Mouse (Mus musculus): Measurements from ENCODE around the gene Dctpp1. TPM values are rescaled to one million over a fixed set of nuclear protein-coding genes. Genes with fewer than 3 reads are reported as not detected.

Dctpp1 gene
- polyA plus RNA-seq, 1 experiment from 2014 or later, result 154 TPM

GRCm38 (mm10) chr7:127244658-127245510 lies 15.6 kb downstream of the Dctpp1 start:
- no peaks in the 10 kb centered on the region for H3K27me3 ChIP-seq (replicated peaks; ENCODE audit: control insufficient read depth, insufficient read depth, low read length)
- H3K4me1 ChIP-seq (ENCODE audit: control insufficient read depth, insufficient read depth, low read length), result peaks cover 15% of the 10 kb centered on the region
- ATAC-seq (ENCODE audit: low read depth) (peak; percentile 83), DNase-seq (ENCODE audit: low spot score) (peak; percentile 64)
- WGBS, result 9% methylated on average over 23 of the region's 33 CpGs
- H3K9me3 ChIP-seq (ENCODE audit: control insufficient read depth, low read length), result no peaks in the 10 kb centered on the region
- H3K9ac ChIP-seq (ENCODE audit: low read depth, low read length), result peak overlapping the region; percentile 96
- peak overlapping the region; percentile 92 for H3K27ac ChIP-seq (replicated peaks; ENCODE audit: low read depth, low read length)
- peaks cover 36% of the 10 kb centered on the region for H3K36me3 ChIP-seq (ENCODE audit: control insufficient read depth, insufficient read depth, low read length)
- peak overlapping the region; percentile 79 for H3K4me2 ChIP-seq (ENCODE audit: low read depth, low read length)
- H3K4me3 ChIP-seq (ENCODE audit: low read depth, low read length), result peak overlapping the region; percentile 93

GRCm38 (mm10) chr7:127243870-127244657 lies 16.4 kb downstream of the Dctpp1 start, which contains the start of gene Zfp771:
Gene Zfp771, plus strand, starts transcription at chr7:127244274.
- WGBS, result 1% methylated on average over 33 of the region's 56 CpGs
- peak within 1 kb of the TSS; percentile 79 for H3K4me2 ChIP-seq (ENCODE audit: low read depth, low read length)
- DNase-seq (ENCODE audit: low spot score) (peak; percentile 98), ATAC-seq (ENCODE audit: low read depth) (peak; percentile 96)
- peak within 1 kb of the TSS; percentile 96 for H3K9ac ChIP-seq (ENCODE audit: low read depth, low read length)
- H3K4me3 ChIP-seq (ENCODE audit: low read depth, low read length), result peak within 1 kb of the TSS; percentile 93
- H3K4me1 ChIP-seq (ENCODE audit: control insufficient read depth, insufficient read depth, low read length), result peaks cover 15% of the 10 kb centered on the region
- no peaks in the 10 kb centered on the region for H3K9me3 ChIP-seq (ENCODE audit: control insufficient read depth, low read length)
- H3K27ac ChIP-seq (replicated peaks; ENCODE audit: low read depth, low read length), result peak within 1 kb of the TSS; percentile 92
- H3K36me3 ChIP-seq (ENCODE audit: control insufficient read depth, insufficient read depth, low read length), result peaks cover 29% of the 10 kb centered on the region
- H3K27me3 ChIP-seq (replicated peaks; ENCODE audit: control insufficient read depth, insufficient read depth, low read length), result no peaks in the 10 kb centered on the region

- WGBS, result 19% methylated on average over 2 of the region's 2 CpGs
- Histone ChIP-seq H3K4me3 (ENCODE audit: low read depth, low read length) (peak overlapping the region; percentile 93), H3K4me2 (ENCODE audit: low read depth, low read length) (peak overlapping the region; percentile 79), H3K27ac (replicated peaks; ENCODE audit: low read depth, low read length) (peak overlapping the region; percentile 92), H3K27me3 (replicated peaks; ENCODE audit: control insufficient read depth, insufficient read depth, low read length) (no peaks in the 10 kb centered on the region), H3K36me3 (ENCODE audit: control insufficient read depth, insufficient read depth, low read length) (peaks cover 32% of the 10 kb centered on the region), H3K9me3 (ENCODE audit: control insufficient read depth, low read length) (no peaks in the 10 kb centered on the region), H3K9ac (ENCODE audit: low read depth, low read length) (peak overlapping the region; percentile 96), H3K4me1 (ENCODE audit: control insufficient read depth, insufficient read depth, low read length) (peaks cover 15% of the 10 kb centered on the region)
- no peak for ATAC-seq (ENCODE audit: low read depth)
- no peak for DNase-seq (ENCODE audit: low spot score)
Observed at GRCm38 (mm10) chr7:127243361-127243867, 17.1 kb downstream of the Dctpp1 start.

- peaks cover 21% of the 10 kb centered on the region for H3K4me1 ChIP-seq (ENCODE audit: control insufficient read depth, insufficient read depth, low read length)
- DNase-seq (ENCODE audit: low spot score) (no peak), ATAC-seq (ENCODE audit: low read depth) (no peak)
- H3K9ac ChIP-seq (ENCODE audit: low read depth, low read length), result no peak overlapping the region; the same call in 1 of the 2 replicates
- H3K27ac ChIP-seq (replicated peaks; ENCODE audit: low read depth, low read length), result no peak overlapping the region
- 98% methylated on average over 2 of the region's 2 CpGs for WGBS
- no peaks in the 10 kb centered on the region for H3K9me3 ChIP-seq (ENCODE audit: control insufficient read depth, low read length)
- peaks cover 55% of the 10 kb centered on the region for H3K36me3 ChIP-seq (ENCODE audit: control insufficient read depth, insufficient read depth, low read length)
- H3K4me2 ChIP-seq (ENCODE audit: low read depth, low read length), result peak overlapping the region; percentile 77; the same call in 1 of the 2 replicates
- no peaks in the 10 kb centered on the region for H3K27me3 ChIP-seq (replicated peaks; ENCODE audit: control insufficient read depth, insufficient read depth, low read length)
- no peak overlapping the region; the same call in 1 of the 2 replicates for H3K4me3 ChIP-seq (ENCODE audit: low read depth, low read length)
Observed at GRCm38 (mm10) chr7:127234777-127235176, 25.7 kb downstream of the Dctpp1 start.

- ATAC-seq (ENCODE audit: low read depth), result no peak
- 5% methylated on average over 9 of the region's 9 CpGs for WGBS
- H3K36me3 ChIP-seq (ENCODE audit: control insufficient read depth, insufficient read depth, low read length), result peaks cover 51% of the 10 kb centered on the region
Observed at GRCm38 (mm10) chr7:127233765-127234164, 26.7 kb downstream of the Dctpp1 start.

GRCm38 (mm10) chr7:127233368-127233749 lies 27.1 kb downstream of the Dctpp1 start:
- peak overlapping the region; percentile 93 for H3K4me3 ChIP-seq (ENCODE audit: low read depth, low read length)
- H3K9ac ChIP-seq (ENCODE audit: low read depth, low read length), result peak overlapping the region; percentile 90
- DNase-seq (ENCODE audit: low spot score) (peak; percentile 39), ATAC-seq (ENCODE audit: low read depth) (peak; percentile 20; the same call in 1 of the 2 replicates)
- no peaks in the 10 kb centered on the region for H3K9me3 ChIP-seq (ENCODE audit: control insufficient read depth, low read length)
- peak overlapping the region; percentile 96 for H3K27ac ChIP-seq (replicated peaks; ENCODE audit: low read depth, low read length)
- H3K4me1 ChIP-seq (ENCODE audit: control insufficient read depth, insufficient read depth, low read length), result peaks cover 21% of the 10 kb centered on the region
- peak overlapping the region; percentile 77 for H3K4me2 ChIP-seq (ENCODE audit: low read depth, low read length)
- H3K27me3 ChIP-seq (replicated peaks; ENCODE audit: control insufficient read depth, insufficient read depth, low read length), result no peaks in the 10 kb centered on the region
- WGBS, result 0% methylated on average over 20 of the region's 27 CpGs
- H3K36me3 ChIP-seq (ENCODE audit: control insufficient read depth, insufficient read depth, low read length), result peaks cover 47% of the 10 kb centered on the region

More at GRCm38 (mm10) chr7:127233765-127234164, 26.7 kb downstream of the Dctpp1 start:
- peak overlapping the region; percentile 90 for H3K9ac ChIP-seq (ENCODE audit: low read depth, low read length)
- peak overlapping the region; percentile 96 for H3K27ac ChIP-seq (replicated peaks; ENCODE audit: low read depth, low read length)
- H3K4me1 ChIP-seq (ENCODE audit: control insufficient read depth, insufficient read depth, low read length), result peaks cover 21% of the 10 kb centered on the region
- peak overlapping the region; percentile 77 for H3K4me2 ChIP-seq (ENCODE audit: low read depth, low read length)
- no peaks in the 10 kb centered on the region for H3K27me3 ChIP-seq (replicated peaks; ENCODE audit: control insufficient read depth, insufficient read depth, low read length)
- DNase-seq (ENCODE audit: low spot score), result no peak
- H3K9me3 ChIP-seq (ENCODE audit: control insufficient read depth, low read length), result no peaks in the 10 kb centered on the region
- peak overlapping the region; percentile 93 for H3K4me3 ChIP-seq (ENCODE audit: low read depth, low read length)

GRCm38 (mm10) chr7:127232622-127233367 lies 27.7 kb downstream of the Dctpp1 start, which contains the start of the genes Zfp553 and Sept1:
Gene Zfp553, plus strand, starts transcription at chr7:127233061.
Gene Sept1, minus strand, starts transcription at chr7:127233130.
- peak within 1 kb of the TSS; percentile 96 for H3K27ac ChIP-seq (replicated peaks; ENCODE audit: low read depth, low read length)
- H3K4me2 ChIP-seq (ENCODE audit: low read depth, low read length), result peak within 1 kb of the TSS; percentile 77
- peaks cover 41% of the 10 kb centered on the region for H3K36me3 ChIP-seq (ENCODE audit: control insufficient read depth, insufficient read depth, low read length)
- ATAC-seq (ENCODE audit: low read depth) (peak; percentile 93), DNase-seq (ENCODE audit: low spot score) (peak; percentile 93)
- under 1% methylated on average over 45 of the region's 64 CpGs for WGBS
- no peaks in the 10 kb centered on the region for H3K9me3 ChIP-seq (ENCODE audit: control insufficient read depth, low read length)
- H3K27me3 ChIP-seq (replicated peaks; ENCODE audit: control insufficient read depth, insufficient read depth, low read length), result no peaks in the 10 kb centered on the region
- peak within 1 kb of the TSS; percentile 90 for H3K9ac ChIP-seq (ENCODE audit: low read depth, low read length)
- peaks cover 21% of the 10 kb centered on the region for H3K4me1 ChIP-seq (ENCODE audit: control insufficient read depth, insufficient read depth, low read length)
- H3K4me3 ChIP-seq (ENCODE audit: low read depth, low read length), result peak within 1 kb of the TSS; percentile 93
